Mouse (Mus musculus) embryonic facial prominence, embryonic 14.5 days (tissue): ENCODE data around the gene Aox4. TPM values are rescaled to one million over a fixed set of nuclear protein-coding genes. Genes with fewer than 3 reads are reported as not detected.
A peak's percentile ranks its signal among the peaks of the same experiment; 100 is the strongest.

ENCODE experiments used
- ATAC-seq: fragments of 200-750 bp; cut with Nextera tagmentation; 2 replicates; pipeline ENCODE4 v1.8.0; 2017; ENCODE audit warnings: low read depth, moderate number of reproducible peaks, moderate TSS enrichment
- DNase-seq: peaks from one replicate; pipeline ENCODE4 v3.0.0-alpha.2; 2015; ENCODE audit warnings: low spot score
- H3K27ac ChIP-seq: fragments of 300-500 bp; sonication (generic); replicated peaks from 2 replicates; pipeline ENCODE4 v1.5.1; 2014; ENCODE audit warnings: low read depth, mild to moderate bottlenecking, low read length, moderate library complexity
- H3K27me3 ChIP-seq: fragments of 300-500 bp; sonication (generic); replicated peaks from 2 replicates; pipeline ENCODE4 v1.6.1; 2014; ENCODE audit warnings: low read length; ENCODE audit not compliant: control insufficient read depth, insufficient read depth
- H3K36me3 ChIP-seq: fragments of 300-500 bp; sonication (generic); 2 replicates; pipeline ENCODE4 v1.6.1; 2014; ENCODE audit warnings: low read length, mixed read lengths; ENCODE audit not compliant: control insufficient read depth, insufficient read depth
- H3K4me1 ChIP-seq: fragments of 300-500 bp; sonication (generic); 2 replicates; pipeline ENCODE4 v1.6.1; 2014; ENCODE audit warnings: antibody characterized with exemption, low read length; ENCODE audit not compliant: control insufficient read depth, insufficient read depth
- H3K4me2 ChIP-seq: fragments of 300-500 bp; sonication (generic); 2 replicates; pipeline ENCODE4 v1.6.1; 2014; ENCODE audit warnings: low read depth, mild to moderate bottlenecking, low read length, moderate library complexity, mixed read lengths
- H3K4me3 ChIP-seq: fragments of 300-500 bp; sonication (generic); 2 replicates; pipeline ENCODE4 v1.5.1; 2014; ENCODE audit warnings: low read depth, mild to moderate bottlenecking, low read length
- H3K9ac ChIP-seq: fragments of 300-500 bp; sonication (generic); 2 replicates; pipeline ENCODE4 v1.6.1; 2014; ENCODE audit warnings: low read depth, mild to moderate bottlenecking, low read length, moderate library complexity, mixed read lengths
- H3K9me3 ChIP-seq: fragments of 300-500 bp; sonication (generic); 2 replicates; pipeline ENCODE4 v1.6.1; 2016; ENCODE audit warnings: low read length; ENCODE audit not compliant: control insufficient read depth
- WGBS: fragments of 180-500 bp; shearing (Covaris S2); extraction: QIAGEN DNeasy Blood & Tissue Kit; methylation state at CpG from one replicate; pipeline ENCODE4 v1.1.7; 2014; 5-methylcytosine and 5-hydroxymethylcytosine counted together
- polyA plus RNA-seq: library from polyadenylated mRNA; unstranded; fragments of >200 nt; fragmentation: Nextera tagmentation; extraction: Ambion mirVana; gene quantifications from 2 replicates; pipeline ENCODE4 v1.2.1, GENCODE M21; 2014

The Aox4 gene
- polyA plus RNA-seq, 1 experiment from 2014 or later = 6.6 TPM

DNA sequence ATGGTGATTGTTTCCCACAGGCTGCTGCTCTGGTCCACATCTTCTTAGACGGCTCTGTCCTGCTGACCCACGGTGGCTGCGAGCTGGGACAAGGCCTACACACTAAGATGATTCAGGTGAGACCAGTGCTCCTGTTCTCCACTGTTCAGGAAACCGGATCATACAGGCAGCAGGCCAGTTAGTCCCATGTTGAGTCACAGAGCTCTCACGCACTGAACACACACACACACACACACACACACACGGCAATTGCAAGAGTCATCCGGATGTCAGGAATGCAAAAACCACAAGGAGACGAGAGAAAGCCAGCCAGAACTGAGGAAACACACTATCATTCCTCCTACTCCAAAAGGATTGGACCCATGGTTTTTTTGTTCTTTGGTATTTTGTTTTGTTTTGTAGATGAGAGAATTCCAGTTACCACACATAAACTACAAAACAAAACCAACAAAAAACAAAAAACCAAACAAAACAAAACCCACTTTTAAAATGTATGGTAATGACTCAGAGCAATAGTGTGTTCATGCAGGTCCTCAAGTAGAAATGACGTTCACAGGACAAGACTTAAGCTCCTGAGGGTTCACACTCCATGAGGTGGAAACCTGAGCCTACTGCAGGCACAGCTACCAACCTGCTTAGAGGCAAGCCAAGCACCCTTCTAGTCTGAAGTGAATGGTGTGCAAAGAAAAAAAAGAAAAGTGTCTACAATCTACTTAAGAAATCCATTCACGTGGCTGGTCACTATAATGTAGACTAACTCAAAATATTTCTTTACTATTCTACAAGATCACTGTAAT, 47.2 kb downstream of the Aox4 start:
- Histone ChIP-seq H3K4me3 (no peak overlapping the region), H3K27me3 (no peaks in the 10 kb centered on the region), H3K4me1 (no peaks in the 10 kb centered on the region), H3K9ac (no peak overlapping the region), H3K4me2 (no peak overlapping the region), H3K27ac (no peak overlapping the region), H3K9me3 (no peaks in the 10 kb centered on the region), H3K36me3 (no peaks in the 10 kb centered on the region)
- WGBS = 65% methylated on average over 10 of the region's 10 CpGs
- no peak for ATAC-seq
- peak; percentile 29 for DNase-seq

GRCm38 (mm10) chr1:58260311-58260710, 50.1 kb downstream of the Aox4 start:
- no peaks in the 10 kb centered on the region for H3K9me3 ChIP-seq
- no peak overlapping the region for H3K27ac ChIP-seq
- H3K4me1 ChIP-seq = no peaks in the 10 kb centered on the region
- no peak overlapping the region for H3K4me3 ChIP-seq
- no peak overlapping the region for H3K4me2 ChIP-seq
- WGBS = 62% methylated on average over 3 of the region's 3 CpGs
- DNase-seq (no peak), ATAC-seq (no peak)
- no peaks in the 10 kb centered on the region for H3K27me3 ChIP-seq
- no peak overlapping the region for H3K9ac ChIP-seq
- no peaks in the 10 kb centered on the region for H3K36me3 ChIP-seq

GRCm38 (mm10) chr1:58268231-58268630, 58.0 kb downstream of the Aox4 start:
- 89% methylated on average over 2 of the region's 2 CpGs for WGBS
- Histone ChIP-seq H3K9me3 (no peaks in the 10 kb centered on the region), H3K4me1 (no peaks in the 10 kb centered on the region), H3K9ac (no peak overlapping the region), H3K4me3 (no peak overlapping the region), H3K27ac (no peak overlapping the region), H3K36me3 (no peaks in the 10 kb centered on the region), H3K4me2 (no peak overlapping the region), H3K27me3 (no peaks in the 10 kb centered on the region)
- DNase-seq = no peak
- ATAC-seq = no peak

DNA sequence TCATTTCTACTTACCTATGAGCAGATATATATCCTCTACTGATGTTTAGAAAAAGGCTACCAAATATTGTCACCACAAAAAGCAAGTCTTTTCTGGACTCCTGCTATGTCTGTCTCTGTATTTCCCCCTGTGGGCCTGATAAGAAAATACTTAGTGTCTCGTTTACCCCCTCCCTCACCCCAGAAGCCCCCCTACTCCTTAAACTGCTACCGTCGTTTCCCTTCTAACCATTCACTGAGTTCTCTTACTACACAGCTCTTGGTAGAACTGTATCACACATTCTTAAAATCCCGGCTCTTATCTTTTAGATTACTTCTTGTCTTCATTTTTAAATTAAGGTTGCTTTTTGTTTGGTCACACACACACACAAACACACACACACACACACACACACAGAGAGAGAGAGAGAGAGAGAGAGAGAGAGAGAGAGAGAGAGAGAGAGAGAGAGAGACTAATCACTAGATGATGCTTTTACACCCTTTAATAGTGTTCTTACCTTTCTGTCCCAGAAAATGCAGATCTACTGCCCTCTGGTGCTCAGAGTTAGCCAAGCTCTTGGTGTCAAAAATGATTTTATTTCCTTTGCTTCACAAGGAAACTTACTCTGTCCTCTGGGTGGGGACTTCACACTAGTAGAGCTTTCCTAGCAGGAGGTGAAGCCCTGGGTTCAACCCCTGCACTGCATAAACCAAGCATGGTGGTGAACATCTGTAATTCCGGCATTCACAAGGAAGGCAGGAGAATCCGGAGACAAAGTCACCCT, 60.8 kb downstream of the Aox4 start:
- no peaks in the 10 kb centered on the region for H3K27me3 ChIP-seq
- DNase-seq (peak; percentile 88), ATAC-seq (peak; percentile 44)
- WGBS = 57% methylated on average over 6 of the region's 6 CpGs
- H3K36me3 ChIP-seq = no peaks in the 10 kb centered on the region
- H3K9ac ChIP-seq = no peak overlapping the region
- H3K4me1 ChIP-seq = no peaks in the 10 kb centered on the region
- H3K4me2 ChIP-seq = no peak overlapping the region
- no peaks in the 10 kb centered on the region for H3K9me3 ChIP-seq
- H3K27ac ChIP-seq = no peak overlapping the region
- H3K4me3 ChIP-seq = no peak overlapping the region

- 23% methylated on average over 9 of the region's 9 CpGs for WGBS
- H3K9me3 ChIP-seq = no peaks in the 10 kb centered on the region
- ATAC-seq = peak; percentile 71; the same call in 1 of the 2 replicates
These were observed 65.7 kb downstream of the Aox4 start for GRCm38 (mm10) chr1:58275879-58276278.

GRCm38 (mm10) chr1:58278026-58278425, 67.8 kb downstream of the Aox4 start, which contains the start of gene Aox2:
Gene Aox2 (plus strand): TSS chr1:58278326.
- no peaks in the 10 kb centered on the region for H3K27me3 ChIP-seq
- H3K9me3 ChIP-seq = no peaks in the 10 kb centered on the region
- DNase-seq = peak; percentile 53
- peak; percentile 42; the same call in 1 of the 2 replicates for ATAC-seq
- H3K4me1 ChIP-seq = peaks cover 9% of the 10 kb centered on the region; the same call in 1 of the 2 replicates
- H3K27ac ChIP-seq = peak within 1 kb of the TSS; percentile 39
- H3K4me3 ChIP-seq = no peak within 1 kb of the TSS
- H3K9ac ChIP-seq = no peak within 1 kb of the TSS
- WGBS = 66% methylated on average over 5 of the region's 5 CpGs
- H3K4me2 ChIP-seq = no peak within 1 kb of the TSS
- no peaks in the 10 kb centered on the region for H3K36me3 ChIP-seq

More at GRCm38 (mm10) chr1:58275879-58276278, 65.7 kb downstream of the Aox4 start:
- Histone ChIP-seq H3K4me1 (peaks cover 9% of the 10 kb centered on the region; the same call in 1 of the 2 replicates), H3K36me3 (no peaks in the 10 kb centered on the region), H3K4me3 (no peak overlapping the region), H3K27me3 (no peaks in the 10 kb centered on the region), H3K27ac (no peak overlapping the region), H3K4me2 (no peak overlapping the region), H3K9ac (no peak overlapping the region)
- DNase-seq = peak; percentile 54

DNA sequence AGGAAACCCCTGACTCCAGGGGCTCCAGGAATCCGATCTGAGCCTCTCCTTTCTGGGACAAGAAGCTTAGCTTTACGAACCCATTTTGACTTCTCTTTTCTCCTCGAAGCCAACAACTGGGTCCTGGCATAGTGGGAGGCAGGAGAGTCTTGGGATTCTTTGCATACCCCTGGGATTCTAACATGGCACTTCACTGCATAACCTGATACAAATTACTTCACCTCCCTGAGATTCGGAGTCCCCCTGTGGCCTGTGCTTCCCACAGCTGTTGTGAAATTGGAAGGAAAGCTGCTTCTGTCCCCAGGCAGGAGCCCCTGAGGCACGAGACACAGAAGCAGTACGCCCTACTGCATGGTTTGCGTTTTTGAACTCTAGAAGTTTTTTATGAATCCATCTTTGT, 68.3 kb downstream of the Aox4 start:
- Histone ChIP-seq H3K4me3 (no peak overlapping the region), H3K4me2 (no peak overlapping the region), H3K9me3 (no peaks in the 10 kb centered on the region), H3K4me1 (peaks cover 9% of the 10 kb centered on the region; the same call in 1 of the 2 replicates), H3K36me3 (no peaks in the 10 kb centered on the region), H3K9ac (no peak overlapping the region), H3K27ac (peak overlapping the region; percentile 39), H3K27me3 (no peaks in the 10 kb centered on the region)
- ATAC-seq (peak; percentile 50), DNase-seq (peak; percentile 59)
- 30% methylated on average over 7 of the region's 7 CpGs for WGBS

DNA sequence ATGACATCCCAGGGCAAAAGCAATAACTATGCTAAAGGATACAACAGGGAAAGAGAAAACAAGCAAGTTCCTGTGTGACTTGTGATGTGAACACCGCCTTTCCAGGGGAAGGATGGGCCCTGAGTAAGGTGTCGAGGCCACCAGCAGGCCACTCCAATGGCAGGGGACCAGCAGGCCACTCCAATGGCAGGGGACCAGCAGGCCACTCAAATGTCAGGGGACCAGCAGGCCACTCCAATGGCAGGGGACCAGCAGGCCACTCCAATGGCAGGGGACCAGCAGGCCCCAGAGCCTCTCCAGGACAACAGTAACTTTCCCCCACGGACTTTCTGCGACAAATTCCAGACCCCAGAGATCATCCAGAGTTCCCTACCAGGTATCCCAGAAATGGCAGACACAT, 70.2 kb downstream of the Aox4 start:
- Histone ChIP-seq H3K4me2 (no peak overlapping the region), H3K36me3 (no peaks in the 10 kb centered on the region), H3K4me1 (peaks cover 9% of the 10 kb centered on the region; the same call in 1 of the 2 replicates), H3K4me3 (no peak overlapping the region), H3K27ac (no peak overlapping the region), H3K9ac (no peak overlapping the region), H3K9me3 (no peaks in the 10 kb centered on the region), H3K27me3 (no peaks in the 10 kb centered on the region)
- 78% methylated on average over 4 of the region's 4 CpGs for WGBS
- DNase-seq (no peak), ATAC-seq (no peak)
